Mouse (Mus musculus) c-Kit-positive CD71-negative TER-119-negative erythroid progenitor cells, embryonic 14.5 days (primary cell): Measurements from ENCODE around the gene Stau1.

Experiments
- DNase-seq: peaks from one replicate; pipeline ENCODE4 v3.0.0-alpha.2; 2013; ENCODE audit warnings: low read depth

Gene Stau1

GRCm38 (mm10) chr2:166910536-166910935 is 85.6 kb downstream of the Stau1 start:
- no peak for DNase-seq

- no peak for DNase-seq
Measured at GRCm38 (mm10) chr2:166909729-166910128, 86.4 kb downstream of the Stau1 start.

GRCm38 (mm10) chr2:166906523-166907182 is 89.4 kb downstream of the Stau1 start:
- DNase-seq = no peak

GRCm38 (mm10) chr2:166905711-166906522 is 90.2 kb downstream of the Stau1 start, which contains the start of gene Cse1l:
TSS of gene Cse1l (plus strand) at chr2:166906040.
- peak; percentile 95 for DNase-seq

GRCm38 (mm10) chr2:166903719-166904282 is 92.3 kb downstream of the Stau1 start:
- no peak for DNase-seq

- DNase-seq = no peak
Measured at GRCm38 (mm10) chr2:166900792-166901505, 95.2 kb downstream of the Stau1 start.

- no peak for DNase-seq
Measured at GRCm38 (mm10) chr2:166899746-166900145, 96.4 kb downstream of the Stau1 start.

- DNase-seq = no peak
Measured at GRCm38 (mm10) chr2:166899161-166899560, 96.9 kb downstream of the Stau1 start.
